In genomic region chr5:114669014-114669413, GRCm38 (mm10) we compare ENCODE assay signal across 27 mouse cellular contexts.
"Had no signal": no experiment of that assay in that cellular context is flagged by ENCODE, and none has a peak within 500 bp of the region (broad histone marks: within the 10 kb centered on the region; RNA-seq: fewer than 3 reads in every experiment).

No protein-coding gene starts in this region.

- H3K27me3 ChIP-seq: embryonic facial prominence, embryonic 12.5 days; embryonic facial prominence, embryonic 13.5 days; embryonic facial prominence, embryonic 15.5 days; forebrain, embryonic 13.5 days; forebrain, embryonic 15.5 days had no signal

- ATAC-seq: forebrain, embryonic 13.5 days; forebrain, embryonic 14.5 days; forebrain, embryonic 15.5 days; forebrain, embryonic 16.5 days; forebrain, postnatal 0 days had no signal

- H3K27ac ChIP-seq: embryonic facial prominence, embryonic 10.5 days; embryonic facial prominence, embryonic 12.5 days; embryonic facial prominence, embryonic 13.5 days; embryonic facial prominence, embryonic 15.5 days; forebrain, embryonic 10.5 days; forebrain, embryonic 13.5 days; forebrain, embryonic 15.5 days; heart, adult 2 months; heart, embryonic 10.5 days had no signal

- H3K9me3 ChIP-seq: embryonic facial prominence, embryonic 10.5 days; embryonic facial prominence, embryonic 12.5 days; embryonic facial prominence, embryonic 13.5 days; embryonic facial prominence, embryonic 15.5 days; forebrain, embryonic 10.5 days; forebrain, embryonic 12.5 days; forebrain, embryonic 13.5 days; forebrain, embryonic 15.5 days; heart, embryonic 10.5 days had no signal

- H3K9ac ChIP-seq: embryonic facial prominence, embryonic 12.5 days; embryonic facial prominence, embryonic 13.5 days; embryonic facial prominence, embryonic 15.5 days; forebrain, embryonic 12.5 days; forebrain, embryonic 13.5 days; forebrain, embryonic 15.5 days; forebrain, postnatal 0 days had no signal

- H3K36me3 ChIP-seq: forebrain, embryonic 15.5 days had no signal

- DNase-seq: cerebellum, adult 2 months; cerebellum, adult 8-10 months; cerebellum, adult 9-10 months; cerebellum, adult 9-11 months; cerebellum, postnatal 10 days; cerebellum, postnatal 14 days; cerebellum, postnatal 25 days; cerebellum, postnatal 36 days; embryo, embryonic 11 days; forebrain, postnatal 0 days; gastrocnemius, postnatal 10 days; gastrocnemius, postnatal 25 days; gastrocnemius, postnatal 36 days; heart, adult 18-20 months; heart, adult 2 months had no signal

- H3K4me3 ChIP-seq: embryonic facial prominence, embryonic 10.5 days; embryonic facial prominence, embryonic 12.5 days; embryonic facial prominence, embryonic 13.5 days; embryonic facial prominence, embryonic 15.5 days; erythroblast, embryonic 14.5 days; forebrain, embryonic 10.5 days; forebrain, embryonic 12.5 days; forebrain, embryonic 13.5 days; forebrain, embryonic 15.5 days; heart, adult 2 months; heart, embryonic 10.5 days had no signal

- H3K4me2 ChIP-seq: embryonic facial prominence, embryonic 12.5 days; embryonic facial prominence, embryonic 13.5 days; embryonic facial prominence, embryonic 15.5 days; forebrain, embryonic 12.5 days; forebrain, embryonic 13.5 days; forebrain, embryonic 15.5 days had no signal
